Mouse (Mus musculus) cerebellum, postnatal 10 days (tissue): ENCODE data around the gene Vsig10l.

ENCODE experiments used
- DNase-seq, 2 experiments: peaks; one replicate each; pipeline ENCODE4 v3.0.0; 2021; ENCODE audit warnings: mixed read lengths in 2 of 2

The Vsig10l gene

DNA sequence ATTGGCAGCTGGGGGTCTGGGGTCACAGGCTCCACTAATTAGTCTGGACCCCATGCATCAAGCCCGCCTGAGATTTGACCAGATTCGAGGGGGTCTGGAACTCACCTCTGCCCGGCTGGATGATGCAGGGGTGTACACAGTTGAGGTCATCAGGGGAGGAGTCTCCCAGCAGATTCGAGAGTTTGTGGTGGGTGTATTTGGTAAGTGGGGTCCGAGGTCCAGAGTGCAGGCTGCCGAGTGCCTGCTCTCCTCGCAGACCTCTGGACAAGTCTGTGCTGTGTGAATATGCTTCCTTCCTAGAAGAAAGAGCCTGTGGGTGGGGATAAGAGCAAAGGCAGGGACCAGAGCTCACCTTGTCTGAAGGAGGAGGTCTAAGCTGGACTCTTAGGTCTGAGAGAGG lies 1.0 kb downstream of the Vsig10l start:
- DNase-seq = no peak

DNA sequence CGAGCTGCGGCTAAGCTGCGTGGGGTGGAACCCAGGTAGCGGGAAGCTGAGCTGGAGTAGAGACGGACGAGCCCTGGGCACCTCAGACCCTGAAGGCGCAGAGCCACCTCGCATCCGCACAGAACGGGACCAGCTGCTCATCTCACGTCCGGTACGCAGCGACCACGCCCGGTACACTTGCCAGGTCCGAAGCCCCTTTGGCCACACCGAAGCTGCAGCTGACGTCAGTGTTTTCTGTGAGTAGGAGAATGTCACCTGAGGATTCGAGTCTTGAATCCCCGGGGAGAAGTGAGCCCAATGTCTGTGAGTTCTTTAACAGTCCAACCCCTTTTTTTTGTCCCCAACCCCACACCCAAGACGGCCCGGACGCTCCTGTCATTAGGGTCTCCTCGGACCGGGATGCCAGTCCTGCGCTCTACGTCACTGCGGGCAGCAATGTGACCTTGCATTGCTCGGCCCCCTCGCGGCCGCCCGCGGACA lies 2.0 kb downstream of the Vsig10l start:
- peak in 1 of 2 experiments; percentile 39 for DNase-seq

DNA sequence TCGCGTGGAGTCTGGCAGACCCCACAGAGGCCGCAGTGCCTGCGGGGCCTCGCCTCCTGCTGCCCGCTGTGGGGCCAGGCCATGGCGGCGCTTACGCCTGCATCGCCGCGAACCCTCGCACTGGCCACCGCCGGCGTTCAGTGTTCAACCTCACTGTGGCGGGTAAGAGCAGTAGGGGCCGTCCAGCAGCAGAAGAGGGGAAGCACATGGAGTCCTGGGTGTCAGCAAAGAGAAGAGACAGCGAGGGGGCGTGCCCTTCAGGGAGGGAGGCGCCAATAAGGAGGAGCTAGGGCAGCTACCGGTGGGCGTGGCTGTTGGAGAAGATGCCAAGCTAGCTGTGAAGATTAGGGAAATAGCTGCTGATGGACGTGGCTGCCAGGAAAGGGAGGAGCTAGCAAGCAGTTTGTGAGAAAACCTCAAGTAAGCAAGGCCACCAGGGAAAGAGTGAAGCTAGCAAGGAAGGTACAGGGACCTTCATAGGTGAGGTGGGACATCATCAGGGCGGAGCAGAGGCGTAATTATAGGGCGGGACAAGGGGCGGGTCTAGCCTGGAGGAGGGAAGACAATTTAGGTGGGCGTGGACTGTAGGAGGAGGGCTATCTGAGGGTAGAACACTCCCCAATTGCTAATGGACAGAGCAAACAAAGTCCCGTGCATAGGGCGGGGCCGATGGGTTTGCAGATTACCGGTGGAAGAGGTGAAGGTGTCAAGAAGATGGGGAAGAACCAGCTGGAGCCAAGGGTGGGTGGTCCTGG lies 2.6 kb downstream of the Vsig10l start:
- DNase-seq = peak; percentile 84 to 91

DNA sequence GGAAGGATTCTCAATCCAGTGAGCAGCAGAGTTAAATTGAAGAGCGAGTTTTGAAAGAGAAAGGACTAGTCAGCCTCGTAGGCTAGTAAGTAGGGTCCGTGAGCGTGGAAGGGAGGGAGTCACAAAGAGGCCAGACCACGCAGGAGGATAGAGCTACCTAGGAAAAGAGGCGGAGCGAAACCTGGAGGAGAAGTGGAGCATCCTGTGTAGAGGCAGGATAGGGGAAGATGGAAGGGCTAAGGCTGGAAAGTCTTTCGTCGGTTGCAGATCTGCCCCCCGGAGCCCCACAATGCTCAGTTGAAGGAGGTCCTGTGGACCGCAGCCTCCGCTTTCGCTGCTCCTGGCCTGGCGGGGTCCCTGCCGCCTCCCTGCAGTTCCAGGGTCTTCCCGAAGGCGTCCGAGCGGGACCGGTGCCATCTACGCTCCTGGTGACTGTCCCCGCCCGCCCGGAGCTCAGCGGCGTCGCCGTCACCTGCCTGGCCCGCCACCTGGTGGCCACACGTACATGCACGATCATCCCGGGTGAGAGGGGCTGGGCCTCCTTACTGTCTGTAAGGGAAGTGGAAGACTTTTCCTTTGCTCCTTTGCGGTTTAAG lies 3.2 kb downstream of the Vsig10l start:
- peak; percentile 94 to 97 for DNase-seq

DNA sequence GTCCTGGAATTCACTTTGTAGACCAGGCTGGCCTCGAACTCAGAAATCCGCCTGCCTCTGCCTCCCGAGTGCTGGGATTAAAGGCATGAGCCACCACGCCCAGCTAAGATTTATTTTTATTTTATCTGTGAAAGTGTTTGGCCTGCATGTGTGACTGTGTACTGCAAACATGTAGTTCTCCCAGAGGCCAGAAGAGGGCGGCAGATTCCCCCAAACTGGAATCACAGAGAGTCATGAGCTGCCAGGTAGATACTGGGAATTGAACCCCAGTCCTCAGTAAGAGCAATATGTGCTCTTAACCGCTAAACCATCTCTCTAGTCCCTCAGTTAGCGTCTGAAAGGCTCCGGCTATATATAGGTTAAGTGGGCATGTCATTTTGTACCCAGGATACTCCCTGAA lies 7.4 kb downstream of the Vsig10l start:
- DNase-seq = peak; percentile 62 to 71

DNA sequence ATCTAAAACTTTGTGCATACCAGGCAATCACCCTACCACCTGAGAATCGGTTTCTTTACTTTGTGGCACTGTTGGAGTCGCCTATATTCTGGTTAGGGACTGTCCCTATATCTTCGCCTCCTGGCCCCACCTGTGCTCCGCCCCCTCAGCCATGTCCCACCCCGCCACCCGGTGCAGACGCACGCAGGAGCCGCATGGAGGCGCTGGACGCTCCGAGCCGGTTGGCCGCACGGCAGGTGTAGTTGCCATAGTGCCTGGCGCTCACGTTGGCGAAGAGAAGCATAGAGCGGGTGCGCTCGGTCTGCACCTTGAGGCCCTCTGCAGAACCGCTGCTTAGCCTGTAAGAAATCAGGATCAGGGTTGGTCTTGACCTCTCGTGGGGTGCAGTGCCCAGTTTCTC lies 12.8 kb downstream of the Vsig10l start:
- peak; percentile 53 to 63 for DNase-seq

DNA sequence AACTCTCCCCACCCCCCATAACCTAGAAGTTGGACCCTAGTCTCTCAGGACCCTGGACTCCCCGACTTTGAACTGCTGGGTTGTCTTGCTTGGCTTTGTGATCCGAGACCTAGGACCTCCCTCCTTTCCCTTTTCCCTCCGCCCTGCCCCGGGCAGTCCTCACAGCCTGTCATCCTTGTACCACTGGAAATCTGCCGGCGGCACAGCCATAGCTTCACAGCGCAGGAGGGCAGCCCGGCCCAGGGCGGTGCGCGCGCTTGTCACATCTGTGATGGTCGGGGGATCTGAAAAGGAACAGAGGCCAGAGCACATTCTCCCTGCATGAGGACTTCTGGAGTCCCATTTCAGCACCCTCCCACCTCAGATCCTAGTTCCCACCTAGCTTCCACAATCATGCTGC lies 13.4 kb downstream of the Vsig10l start:
- no peak for DNase-seq

DNA sequence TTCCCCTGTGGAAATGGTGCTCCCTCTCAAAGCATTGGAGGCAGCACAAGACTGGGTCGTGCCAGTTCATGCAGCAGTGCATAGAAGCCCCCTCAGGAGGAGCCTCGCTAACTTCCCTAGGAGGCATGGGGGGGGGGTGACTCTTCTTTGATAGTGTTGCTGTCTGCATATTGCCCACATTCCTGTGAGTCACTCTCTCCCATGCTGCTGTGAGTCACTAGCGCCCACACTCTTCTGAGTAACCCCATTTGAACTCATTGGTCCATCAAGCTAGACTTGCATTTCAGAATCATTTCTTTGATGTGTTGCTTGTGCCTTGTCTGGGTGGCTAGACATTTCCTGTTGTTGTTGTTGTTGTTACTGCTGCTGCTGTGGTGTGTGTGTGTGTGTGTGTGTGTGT lies 18.2 kb downstream of the Vsig10l start:
- no peak for DNase-seq

DNA sequence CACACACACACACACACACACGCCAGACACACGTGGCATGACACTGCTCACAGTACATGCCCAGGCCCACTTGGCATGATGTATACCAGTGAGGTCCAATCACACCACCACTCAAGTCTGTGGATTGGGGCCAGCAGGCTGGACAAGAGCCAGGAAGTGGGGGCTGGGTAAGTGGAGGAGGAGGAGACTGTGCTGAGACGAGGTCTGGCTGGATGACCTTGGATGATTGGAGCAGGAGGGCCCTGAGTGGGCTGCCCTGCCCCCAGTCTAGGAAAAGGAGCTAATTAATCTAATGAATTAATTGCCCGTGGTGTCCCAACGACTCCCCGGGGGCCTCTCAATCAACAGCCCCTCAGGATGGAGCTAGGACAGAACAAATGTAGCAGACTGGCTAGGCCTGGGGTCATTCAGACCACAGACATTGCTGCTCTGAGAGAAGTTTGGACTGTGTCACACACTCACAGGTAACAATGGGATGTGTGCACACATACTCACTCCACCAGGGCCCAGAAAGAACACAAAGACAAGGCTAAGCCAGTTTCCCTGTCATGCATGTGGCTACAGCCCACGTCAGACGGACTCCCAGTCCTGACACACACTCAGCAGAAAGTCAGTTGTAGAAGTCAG lies 19.3 kb downstream of the Vsig10l start:
- DNase-seq = peak; percentile 89 to 91

DNA sequence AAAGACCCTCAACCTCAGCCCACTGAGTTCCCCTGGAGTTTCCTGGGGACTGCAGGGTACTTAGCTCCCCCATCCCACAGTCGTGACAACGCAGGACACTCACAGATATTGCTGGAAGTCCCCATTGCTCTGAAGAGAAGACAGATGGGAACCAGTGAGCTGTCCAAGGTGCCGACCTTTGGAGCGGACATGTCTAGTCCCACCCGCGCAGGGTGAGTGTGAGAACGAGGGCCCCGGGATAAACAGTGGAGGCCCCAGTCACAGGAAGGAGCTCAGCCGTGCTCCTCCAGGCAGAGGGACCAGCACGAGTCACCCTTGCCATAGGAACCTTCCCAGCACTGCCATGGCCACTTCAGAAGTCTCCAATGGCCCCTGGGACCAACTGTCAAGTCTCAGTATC lies 20.3 kb downstream of the Vsig10l start:
- DNase-seq = no peak

DNA sequence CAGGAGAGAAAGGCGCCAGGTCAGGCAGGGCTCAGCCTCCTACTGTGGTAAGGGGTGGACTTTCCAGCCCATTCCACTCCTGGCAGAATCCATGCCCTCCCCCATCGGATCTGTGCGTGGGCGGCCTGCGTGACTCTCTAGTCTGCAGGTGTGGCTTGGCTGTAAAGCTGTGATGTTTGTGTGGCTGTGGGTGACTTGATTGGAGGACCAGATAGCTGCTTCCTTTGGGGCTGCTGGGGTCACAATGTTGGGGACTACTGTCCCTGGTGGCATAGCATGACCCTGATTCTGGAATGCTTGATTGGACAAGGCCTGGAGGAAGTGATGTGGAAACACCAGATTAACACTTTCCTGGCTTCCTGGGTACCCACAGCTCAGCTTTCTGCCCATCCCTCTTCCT lies 25.7 kb downstream of the Vsig10l start:
- peak; percentile 40 to 41 for DNase-seq

DNA sequence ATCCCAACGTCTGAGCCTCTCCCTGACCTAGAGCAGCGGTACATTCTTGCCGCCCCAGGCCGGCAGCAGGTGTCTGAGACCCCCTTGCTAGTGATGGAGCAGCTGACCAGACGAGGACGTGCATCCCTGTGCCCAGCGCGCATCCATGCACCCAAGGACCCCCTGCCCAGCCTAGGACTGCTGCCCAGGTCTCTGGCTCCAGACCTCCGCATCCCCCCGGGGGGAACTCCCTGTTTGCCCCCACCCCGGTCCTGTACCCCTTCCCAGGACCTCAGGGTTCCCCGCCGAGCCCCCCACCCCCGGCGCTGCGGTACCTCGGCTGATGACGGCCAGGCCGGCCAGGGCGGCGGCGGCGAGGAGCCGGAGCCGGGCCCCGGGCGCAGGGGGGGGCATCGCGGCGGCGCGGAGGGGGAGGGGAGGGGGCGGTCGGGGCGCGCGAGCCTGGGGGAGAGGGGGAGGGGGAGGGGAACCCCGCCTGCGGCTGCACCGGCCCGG lies 26.7 kb downstream of the Vsig10l start, which contains the start of gene Iglon5:
TSS of gene Iglon5 (minus strand) at position 445 of the 495 bp plus-strand sequence.
- DNase-seq = peak; percentile 75 to 77

DNA sequence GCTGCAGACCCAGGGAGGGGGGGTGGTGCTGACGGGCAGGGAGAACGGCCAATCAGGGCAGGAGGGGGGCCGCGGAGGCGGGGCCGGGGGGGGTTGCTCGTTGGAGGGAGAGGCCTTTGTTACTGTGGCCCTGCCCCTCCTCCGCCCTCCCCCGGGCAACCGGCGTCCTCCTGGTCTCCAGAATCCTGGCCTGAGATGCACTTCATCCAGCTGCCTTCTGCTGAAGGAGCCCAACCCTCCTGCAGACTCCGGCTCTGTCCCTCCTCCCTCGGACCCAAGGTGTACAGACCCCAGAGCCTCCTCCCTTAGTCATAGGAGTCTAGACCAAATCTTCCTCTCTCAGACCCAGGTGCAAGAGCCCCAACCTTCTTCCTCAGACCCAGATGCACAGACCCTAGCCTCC lies 27.2 kb downstream of the Vsig10l start:
- peak; percentile 96 to 97 for DNase-seq

DNA sequence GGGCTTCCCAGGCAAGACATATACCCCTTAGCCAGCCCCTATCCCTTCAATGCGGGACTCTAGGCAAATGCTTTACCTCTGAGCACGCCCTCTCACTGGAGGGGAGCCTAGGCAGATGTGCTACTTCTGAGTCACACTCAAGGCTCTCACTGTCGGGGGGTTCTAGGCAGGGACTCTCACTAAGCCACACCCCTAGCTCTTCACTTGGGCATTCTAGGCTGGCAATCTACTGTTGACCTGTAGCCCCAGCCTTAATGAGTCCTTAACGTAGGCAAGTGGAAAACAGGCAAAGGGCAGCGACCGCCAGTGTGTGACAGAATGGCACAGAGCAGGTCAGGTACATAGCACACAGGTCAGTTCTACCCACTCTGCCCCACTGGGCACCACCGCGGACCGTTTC lies 27.9 kb downstream of the Vsig10l start:
- no peak for DNase-seq

DNA sequence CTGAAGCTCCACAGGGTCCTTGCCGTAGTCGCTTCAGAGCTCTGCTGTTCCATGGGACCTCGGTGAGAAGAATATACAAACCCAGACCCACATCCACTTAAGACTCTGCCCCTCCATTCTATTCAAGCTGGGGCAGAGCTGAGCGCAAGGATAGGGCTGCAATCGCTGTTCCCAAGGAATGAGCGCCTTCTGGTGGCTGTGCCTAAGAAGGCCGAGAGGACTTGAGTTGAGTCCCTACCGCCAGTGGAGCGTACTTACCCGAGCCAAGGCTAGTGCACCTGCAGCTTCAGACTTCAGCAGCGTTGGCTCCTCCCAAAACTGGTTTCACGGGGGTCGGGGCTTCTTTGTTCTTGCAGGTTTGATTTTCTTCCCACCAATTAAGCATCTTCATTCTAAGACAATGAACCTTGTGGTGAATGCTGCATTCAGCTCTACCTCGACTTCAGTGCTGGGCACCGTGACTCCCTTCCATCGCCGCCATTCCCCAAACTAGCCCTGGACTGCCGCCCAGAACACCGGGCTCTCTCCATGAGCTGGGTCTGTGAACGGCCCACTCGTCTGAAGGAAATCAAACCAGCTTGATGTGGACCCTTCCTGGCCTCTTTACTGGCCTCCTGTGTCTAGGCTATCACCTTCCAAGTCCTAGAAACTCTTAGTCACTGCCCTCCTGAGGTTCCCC lies 32.5 kb downstream of the Vsig10l start:
- peak; percentile 89 to 90 for DNase-seq

DNA sequence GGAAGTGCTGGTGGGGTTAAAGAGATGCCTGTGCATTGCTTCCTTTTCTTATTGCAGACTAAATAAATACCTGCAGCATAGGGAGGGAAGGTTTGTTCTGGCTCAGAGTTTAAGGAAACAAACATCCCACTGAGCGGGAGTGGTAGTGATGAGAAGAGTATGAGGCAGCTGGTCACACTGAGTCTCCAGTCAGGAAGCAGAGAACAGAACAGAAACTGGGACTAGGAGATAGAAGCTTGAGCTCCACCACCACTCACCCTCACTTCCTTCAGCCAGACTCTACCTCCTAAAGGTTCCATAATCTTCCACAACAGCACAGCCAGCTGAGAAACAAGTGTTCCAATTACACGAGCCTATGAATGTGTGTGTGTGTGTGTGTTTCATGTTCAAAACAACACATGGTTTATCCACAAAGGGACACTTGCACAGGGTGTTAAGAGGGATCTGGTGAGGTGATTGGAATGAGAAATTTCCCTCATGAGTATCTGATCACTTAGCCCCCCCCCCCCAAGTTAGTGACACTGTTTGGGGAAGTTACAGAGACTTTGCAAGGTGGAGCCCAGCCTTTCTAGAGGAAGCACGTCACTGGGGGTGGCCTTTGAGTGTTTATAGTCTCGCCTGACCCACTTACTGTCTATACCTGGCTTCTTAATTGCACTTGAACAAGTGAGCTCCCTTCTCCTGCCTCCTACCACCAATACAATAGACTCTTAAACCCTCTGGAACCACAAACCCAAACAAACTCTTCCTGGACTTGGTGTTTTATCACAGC lies 48.9 kb downstream of the Vsig10l start:
- no peak for DNase-seq

DNA sequence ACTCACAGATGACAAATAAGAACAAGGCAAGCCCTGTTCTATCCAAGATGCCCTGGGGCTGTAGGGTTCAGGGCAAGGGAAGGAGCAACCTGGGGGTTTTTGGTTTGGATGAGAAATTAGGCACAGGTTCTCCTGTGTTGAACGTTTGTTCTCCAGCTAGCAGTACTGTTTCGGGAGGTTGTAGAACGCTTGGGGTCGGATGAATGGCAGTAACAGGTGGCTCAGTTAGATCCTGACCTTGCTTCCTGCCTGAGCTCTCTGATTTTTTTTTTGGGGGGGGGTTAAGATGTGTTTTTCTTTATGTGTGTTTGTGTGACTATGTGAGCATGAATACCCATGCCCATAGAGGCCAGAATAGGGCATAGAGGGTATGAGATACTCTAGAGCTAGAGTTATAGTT lies 49.6 kb downstream of the Vsig10l start:
- no peak for DNase-seq

DNA sequence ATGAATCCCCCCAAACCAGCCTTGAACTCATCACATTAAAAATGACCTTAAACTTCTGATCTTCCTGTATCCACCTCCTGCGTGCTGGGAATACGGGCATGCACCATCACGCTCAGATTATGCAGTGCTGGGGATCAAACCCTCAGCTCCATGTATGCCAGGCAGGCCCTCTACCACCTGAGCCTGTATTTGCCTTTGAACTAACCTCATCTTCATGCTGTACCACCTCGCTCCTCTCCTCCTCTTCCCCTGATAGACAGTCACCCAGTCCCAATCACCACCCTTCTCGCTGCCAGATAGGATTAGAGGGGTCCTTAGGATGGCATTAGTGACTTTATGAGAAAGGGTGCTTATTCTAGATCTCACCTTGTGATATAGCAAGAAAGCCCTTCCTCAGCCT lies 52.1 kb downstream of the Vsig10l start:
- no peak for DNase-seq

DNA sequence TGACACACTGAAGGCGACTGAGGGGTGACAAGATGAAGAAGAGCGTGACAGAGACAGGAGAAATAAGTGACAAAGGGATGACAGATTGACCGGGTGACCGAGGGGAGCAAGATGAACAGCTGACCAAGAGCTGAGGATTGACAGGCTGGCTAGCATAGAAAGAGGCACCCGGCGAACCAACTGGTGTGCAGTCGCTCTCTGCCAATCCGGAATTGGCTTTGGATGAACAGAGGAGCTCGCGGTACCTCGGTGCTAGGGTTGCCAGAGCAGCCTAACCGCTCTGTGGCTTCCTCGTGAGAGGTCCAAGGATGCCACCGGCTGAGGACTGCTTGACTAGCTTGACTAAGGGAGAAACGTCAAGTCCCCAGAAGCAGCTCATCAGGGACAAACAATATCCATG lies 55.4 kb downstream of the Vsig10l start:
- peak; percentile 80 to 82 for DNase-seq
